Mouse (Mus musculus) brown adipose tissue, adult 24 weeks (tissue): ENCODE data around the gene Snap25. TPM values are rescaled to one million over a fixed set of nuclear protein-coding genes. Genes with fewer than 3 reads are reported as not detected.

Experiments used
- H3K27ac ChIP-seq: fragments of 200-500 bp; replicated peaks from 2 replicates; pipeline ENCODE4 v1.5.1; 2012; ENCODE audit warnings: low read depth, mild to moderate bottlenecking, low read length
- H3K4me1 ChIP-seq: fragments of 200-500 bp; 2 replicates; pipeline ENCODE4 v1.6.1; 2012; ENCODE audit warnings: low read length, mixed read lengths; ENCODE audit not compliant: control insufficient read depth, insufficient read depth, insufficient read length
- H3K4me3 ChIP-seq: fragments of 200-500 bp; 2 replicates; pipeline ENCODE4 v1.5.1; 2012; ENCODE audit warnings: low read depth, mild to moderate bottlenecking, low read length, moderate library complexity; ENCODE audit not compliant: insufficient read depth
- polyA plus RNA-seq: library from polyadenylated mRNA; stranded (reverse); fragments of >200 nt; gene quantifications from 2 replicates; pipeline ENCODE4 v1.2.4, GENCODE M21; 2012; ENCODE audit not compliant: missing spikeins, insufficient read depth, insufficient read length

Snap25 gene
- polyA plus RNA-seq = not detected in 2 replicates

DNA sequence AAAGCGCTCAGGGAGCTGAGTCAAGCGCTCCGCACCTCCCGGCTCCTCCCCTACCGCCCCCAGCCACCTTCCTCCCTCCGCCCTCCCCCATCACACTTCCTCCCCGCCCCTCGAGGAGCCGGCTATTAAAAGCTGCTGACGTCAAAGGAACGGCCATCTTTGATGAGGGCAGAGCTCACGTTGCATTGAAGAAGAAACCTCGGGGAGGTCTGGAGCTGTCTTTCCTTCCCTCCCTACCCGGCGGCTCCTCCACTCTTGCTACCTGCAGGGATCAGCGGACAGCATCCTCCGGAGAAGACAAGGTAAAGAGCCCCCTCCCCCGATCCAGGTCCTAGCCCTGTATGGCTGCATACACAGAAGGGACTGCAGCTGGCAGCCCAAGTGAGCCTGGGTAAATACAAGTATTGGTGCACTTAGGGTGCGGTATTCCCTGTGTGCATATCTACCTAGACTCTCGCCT is at the start of gene Snap25:
Gene Snap25, plus strand, starts transcription at position 155 of the 460 bp plus-strand sequence.
- Histone ChIP-seq H3K4me3 (no peak within 1 kb of the TSS), H3K4me1 (no peaks in the 10 kb centered on the region; the same call in 1 of the 2 replicates), H3K27ac (no peak within 1 kb of the TSS)

DNA sequence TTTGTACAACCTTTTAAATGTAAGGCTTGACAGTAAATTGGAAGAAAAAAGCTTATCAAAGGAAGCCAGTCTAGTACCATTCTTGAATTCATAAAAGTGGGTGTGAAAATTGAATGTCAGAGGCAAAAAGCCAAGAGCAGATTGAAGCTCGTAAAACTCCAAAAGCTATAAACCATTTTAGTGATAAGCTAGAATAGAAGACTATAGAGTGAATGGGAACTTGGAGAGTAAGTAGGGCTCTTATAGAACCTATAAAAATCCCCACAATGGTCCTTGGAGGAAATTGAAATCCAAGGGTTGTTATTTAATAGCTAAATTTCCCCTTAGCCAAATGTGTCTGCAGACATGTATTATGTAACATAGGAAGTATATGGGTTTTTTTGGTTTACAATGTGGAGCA is 46.3 kb upstream of the Snap25 start:
- Histone ChIP-seq H3K27ac (no peak overlapping the region), H3K4me3 (no peak overlapping the region), H3K4me1 (no peaks in the 10 kb centered on the region)

DNA sequence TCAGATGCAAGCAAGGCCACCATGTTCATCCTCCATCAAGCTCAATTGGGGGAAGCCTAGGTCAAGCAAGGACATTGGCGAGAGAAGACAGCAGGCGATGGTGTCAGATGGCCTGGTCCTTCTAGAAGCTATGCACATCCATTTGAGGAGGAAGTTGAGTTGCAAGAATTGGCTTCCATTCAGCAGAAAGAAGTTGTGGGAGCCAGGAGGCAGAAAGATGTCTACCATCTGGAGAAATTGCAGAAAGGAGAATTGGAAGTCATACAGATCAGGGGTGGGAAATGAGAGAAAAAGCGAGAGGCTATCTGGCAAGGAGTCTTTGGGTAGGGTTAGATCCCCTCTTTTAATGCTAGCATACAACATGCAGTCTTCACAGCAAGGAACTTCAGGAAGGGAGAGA is 44.1 kb upstream of the Snap25 start:
- Histone ChIP-seq H3K27ac (peak overlapping the region; percentile 81), H3K4me3 (no peak overlapping the region), H3K4me1 (no peaks in the 10 kb centered on the region)

DNA sequence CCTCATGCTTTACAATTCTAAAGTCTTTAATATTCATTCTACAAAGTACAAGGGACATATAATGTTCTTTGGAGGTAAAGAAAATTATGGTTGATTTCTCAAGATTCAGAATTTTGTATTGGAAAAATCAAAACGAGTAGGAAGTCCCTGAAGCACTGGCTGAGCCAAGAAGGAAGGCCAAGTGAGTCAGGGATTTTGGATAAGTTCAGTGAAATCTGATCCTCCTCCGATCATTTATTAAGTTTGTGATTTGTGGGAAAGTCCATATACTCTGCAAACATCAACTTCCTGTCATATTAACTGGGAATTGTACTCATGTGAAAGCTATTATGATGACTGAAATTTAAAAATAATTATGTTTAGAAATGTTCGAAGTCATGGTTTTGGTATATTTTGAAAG is 43.6 kb upstream of the Snap25 start:
- H3K27ac ChIP-seq = no peak overlapping the region
- no peaks in the 10 kb centered on the region for H3K4me1 ChIP-seq
- no peak overlapping the region for H3K4me3 ChIP-seq

DNA sequence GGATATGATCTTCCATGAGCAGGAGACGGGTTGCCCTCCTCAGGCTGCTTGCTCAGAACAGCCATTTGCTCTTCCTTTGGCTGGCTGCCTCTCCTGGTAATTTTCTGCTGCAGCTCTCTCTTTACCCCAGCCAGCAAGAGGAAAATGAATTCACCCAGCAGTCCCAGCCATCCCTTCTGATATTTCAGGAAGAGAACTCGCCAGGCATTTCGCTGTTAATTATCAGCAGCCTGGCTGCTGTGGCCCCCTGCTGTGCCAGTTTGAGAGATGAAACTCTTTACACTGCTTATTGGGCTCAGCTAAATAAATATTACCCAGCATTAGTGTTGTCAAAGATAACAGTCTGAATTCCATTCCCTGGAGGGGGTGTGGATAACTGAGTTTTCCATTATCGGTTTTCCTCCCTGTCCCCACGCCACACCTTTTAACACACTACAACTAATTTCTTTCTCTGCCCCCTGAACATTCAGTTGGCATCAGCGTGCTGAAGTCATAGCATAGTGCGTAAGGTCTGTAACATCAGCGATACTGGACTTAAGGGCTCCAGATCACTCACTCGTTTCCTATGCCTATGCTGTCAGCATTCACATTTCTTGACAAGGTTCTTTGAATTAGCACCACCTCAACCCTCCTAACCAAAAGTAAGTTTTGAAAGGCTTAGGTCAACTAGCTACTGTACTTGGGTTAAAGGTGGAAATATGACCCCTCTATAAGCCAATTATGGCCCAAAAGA is 42.5 kb upstream of the Snap25 start:
- H3K27ac ChIP-seq = peak overlapping the region; percentile 7; the same call in 1 of the 2 replicates
- H3K4me1 ChIP-seq = no peaks in the 10 kb centered on the region
- no peak overlapping the region for H3K4me3 ChIP-seq

DNA sequence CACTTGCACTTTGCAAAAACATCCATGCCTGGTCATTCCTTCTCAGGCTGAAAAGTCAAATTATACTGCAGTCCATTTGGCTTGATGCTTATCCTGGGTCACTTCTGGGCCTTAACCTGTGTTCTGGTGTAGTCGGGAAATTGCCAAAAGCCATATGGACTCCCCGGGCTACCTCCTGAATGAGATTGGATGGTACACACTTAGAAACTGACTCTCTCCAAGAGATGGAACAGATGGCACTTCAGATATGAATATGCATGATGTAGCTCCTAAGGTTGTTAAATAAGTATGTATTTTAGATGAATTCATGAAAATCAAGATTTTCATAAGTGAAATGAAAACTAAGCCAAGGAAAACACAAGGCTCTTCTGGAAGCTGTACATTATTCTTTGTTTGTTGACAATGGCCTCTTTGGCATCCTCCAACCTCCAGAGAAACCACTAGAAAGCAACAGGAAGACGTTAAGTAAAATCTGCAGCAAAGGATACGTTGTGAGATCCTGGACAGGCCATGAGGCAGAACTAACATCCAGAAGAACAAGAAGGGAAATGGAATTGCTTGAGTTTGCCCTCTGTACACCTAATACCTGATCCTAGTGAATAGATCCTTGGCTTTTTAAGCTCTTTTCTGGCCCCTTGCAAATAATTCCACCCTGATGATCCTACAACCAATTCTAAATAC is 39.0 kb upstream of the Snap25 start:
- no peaks in the 10 kb centered on the region for H3K4me1 ChIP-seq
- H3K4me3 ChIP-seq = no peak overlapping the region
- H3K27ac ChIP-seq = no peak overlapping the region

DNA sequence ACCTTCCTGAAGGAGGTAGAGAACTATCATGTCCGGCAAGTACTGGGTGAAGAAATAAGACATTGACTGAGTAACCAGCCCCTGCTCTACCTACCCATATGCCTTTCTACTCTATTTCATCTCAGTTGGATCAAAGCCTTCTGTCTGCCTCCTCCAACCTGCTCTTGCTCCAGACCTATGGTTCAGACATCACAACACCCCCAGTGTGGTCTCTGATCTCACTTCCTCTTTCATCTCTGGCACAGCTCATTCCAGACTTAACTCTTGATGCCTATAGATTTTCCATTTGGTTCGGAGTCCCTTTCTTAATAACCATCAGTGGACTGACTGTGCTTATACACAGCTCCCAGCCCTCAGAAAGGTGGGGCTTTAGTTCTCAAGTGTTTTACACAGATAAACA is 37.1 kb upstream of the Snap25 start:
- H3K27ac ChIP-seq = no peak overlapping the region
- H3K4me3 ChIP-seq = no peak overlapping the region
- no peaks in the 10 kb centered on the region for H3K4me1 ChIP-seq

DNA sequence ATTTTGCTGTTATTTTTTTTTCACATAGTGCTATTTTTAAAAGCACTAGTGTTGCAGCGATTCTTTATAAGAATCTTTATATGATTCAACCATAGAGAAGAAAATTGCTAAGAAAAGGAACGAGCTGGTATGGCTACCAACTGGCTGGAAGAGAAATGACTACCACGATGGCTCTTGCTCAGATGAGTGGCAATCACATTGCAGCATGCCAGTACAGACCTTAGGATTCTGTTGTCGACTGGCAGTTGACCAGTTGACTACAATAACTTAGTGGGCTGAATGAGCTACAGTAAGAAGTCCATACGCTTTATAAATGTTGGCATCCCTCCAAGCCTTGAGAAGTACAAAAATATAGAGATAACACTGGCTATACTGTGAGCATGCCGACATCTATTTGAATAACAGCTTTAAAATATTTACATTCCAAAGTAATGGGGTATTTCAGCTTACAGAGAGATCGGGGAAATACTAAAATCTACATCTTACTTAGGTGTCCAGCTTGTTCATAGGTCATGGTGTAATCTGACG is 36.3 kb upstream of the Snap25 start:
- no peak overlapping the region for H3K27ac ChIP-seq
- H3K4me3 ChIP-seq = no peak overlapping the region
- peaks cover 3% of the 10 kb centered on the region for H3K4me1 ChIP-seq

DNA sequence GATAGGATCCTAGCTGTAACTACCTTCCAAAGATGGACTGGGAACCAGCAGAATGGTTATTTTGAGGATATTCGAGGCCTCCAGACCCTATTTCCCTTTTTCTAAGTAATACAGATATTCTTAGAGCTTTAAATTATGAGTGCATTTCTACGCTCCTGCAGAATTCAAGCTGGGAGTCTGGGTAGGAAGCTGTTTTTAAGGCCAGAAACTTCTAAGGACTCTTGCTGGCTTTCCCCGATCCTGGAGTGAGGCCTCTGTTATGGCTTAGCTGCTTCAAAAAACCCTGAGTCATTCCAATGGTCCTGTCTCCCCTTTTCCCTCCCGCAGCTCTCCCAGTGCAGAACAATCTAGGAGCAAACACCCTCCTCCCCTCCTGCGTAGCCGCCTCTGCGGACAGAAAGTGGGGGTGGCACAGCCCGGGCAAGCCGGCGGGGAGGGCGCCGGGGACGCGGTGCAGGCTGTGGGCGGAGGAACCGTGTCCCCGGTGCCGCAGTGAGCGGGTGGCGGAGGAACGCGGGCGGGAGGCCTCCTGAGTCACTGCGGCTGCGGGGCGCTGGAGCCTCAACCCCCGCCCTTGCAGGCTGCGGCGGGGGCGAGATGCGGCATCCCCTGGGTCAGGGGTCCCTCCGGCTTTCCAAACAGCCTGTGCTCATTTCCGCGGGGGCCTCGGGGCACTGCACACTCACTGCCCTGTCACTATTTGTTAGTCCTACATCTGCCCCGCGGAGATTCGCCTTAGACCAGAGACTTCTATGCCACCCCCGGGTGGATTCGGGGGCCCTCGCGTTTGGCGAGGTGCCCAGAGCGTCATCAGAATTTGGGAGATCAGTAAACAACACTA is 34.7 kb upstream of the Snap25 start:
- H3K4me1 ChIP-seq = peaks cover 3% of the 10 kb centered on the region
- peak overlapping the region; percentile 93 for H3K27ac ChIP-seq
- peak overlapping the region; percentile 63 for H3K4me3 ChIP-seq

DNA sequence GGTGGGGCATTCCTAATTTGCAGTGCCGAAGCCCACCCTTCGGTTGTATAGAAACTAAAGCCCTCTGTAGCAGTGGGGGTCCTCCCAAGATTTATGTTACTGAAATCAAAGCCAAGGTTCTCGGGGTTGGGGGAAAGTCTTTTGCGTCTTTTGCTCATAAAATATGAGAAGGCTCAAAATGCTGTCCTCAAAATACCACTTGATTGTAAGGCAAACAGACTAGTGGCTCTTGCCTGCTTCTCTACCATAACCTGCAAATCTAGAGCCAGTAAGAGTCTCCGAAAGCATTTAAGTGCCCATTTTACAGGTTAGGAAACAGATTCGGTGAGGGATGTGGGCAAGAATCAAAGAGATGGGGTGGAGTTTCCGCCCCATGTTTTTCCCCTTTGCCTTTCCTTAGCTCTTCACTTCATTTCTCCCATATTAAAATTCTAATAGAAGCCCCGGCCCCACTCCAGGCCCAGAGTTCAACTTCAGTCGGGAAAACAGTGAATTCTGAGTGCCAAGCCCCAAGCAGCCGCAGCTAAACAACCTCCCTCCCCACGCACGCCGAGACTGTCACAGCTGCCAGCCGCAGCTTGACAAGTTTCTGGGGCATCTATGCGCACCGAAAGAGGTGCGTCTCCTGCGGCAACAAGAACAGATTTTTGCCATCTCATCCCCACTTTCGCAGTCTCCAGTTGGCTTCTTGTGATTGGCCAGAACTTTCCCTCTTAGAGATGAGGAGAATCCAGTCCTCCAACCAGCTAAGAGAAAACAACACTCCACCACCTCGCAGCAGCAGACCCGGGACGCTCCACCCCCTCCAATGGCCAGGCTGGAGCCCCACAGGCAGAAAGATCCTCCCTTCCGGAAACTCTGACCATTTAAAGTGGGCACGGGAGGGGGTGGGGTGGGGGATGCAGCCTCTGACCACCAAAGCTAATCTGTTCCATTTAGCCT is 33.7 kb upstream of the Snap25 start:
- peaks cover 3% of the 10 kb centered on the region for H3K4me1 ChIP-seq
- H3K4me3 ChIP-seq = peak overlapping the region; percentile 63
- H3K27ac ChIP-seq = peak overlapping the region; percentile 93

DNA sequence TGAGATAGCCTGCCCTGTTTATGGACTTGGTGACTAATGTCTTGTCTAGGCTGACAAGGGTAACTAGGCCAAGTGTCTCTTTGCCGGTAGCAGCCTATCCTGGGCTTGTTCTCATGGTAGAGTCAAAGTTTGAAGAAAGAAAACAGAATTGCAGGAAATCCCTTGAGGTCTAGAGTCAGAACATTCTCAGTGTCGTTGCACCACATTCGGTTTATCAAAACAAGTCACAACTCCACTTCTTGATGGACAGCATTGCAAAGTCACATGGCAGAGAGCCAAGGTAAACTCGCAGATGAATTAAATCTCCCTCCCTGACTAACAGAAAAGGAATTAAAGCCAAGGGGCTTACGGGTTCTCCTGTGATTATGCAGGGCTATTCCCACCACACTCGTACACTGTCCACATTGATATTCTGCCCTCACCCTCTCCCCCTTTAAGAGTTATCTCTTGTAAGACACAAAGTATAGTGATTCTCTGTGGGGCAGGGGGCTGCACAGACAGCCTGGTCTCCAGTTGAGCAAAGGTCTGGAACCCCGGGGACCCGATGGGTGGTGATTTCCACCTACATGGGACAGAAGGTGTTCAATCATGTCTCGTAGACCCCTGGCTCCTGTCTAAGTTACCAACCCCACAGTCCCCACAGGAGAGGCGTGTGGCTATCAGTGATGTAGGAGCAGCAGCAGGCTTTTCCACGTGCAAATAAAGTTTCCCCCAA is 30.9 kb upstream of the Snap25 start:
- peak overlapping the region; percentile 88 for H3K27ac ChIP-seq
- H3K4me3 ChIP-seq = no peak overlapping the region
- peaks cover 3% of the 10 kb centered on the region for H3K4me1 ChIP-seq

DNA sequence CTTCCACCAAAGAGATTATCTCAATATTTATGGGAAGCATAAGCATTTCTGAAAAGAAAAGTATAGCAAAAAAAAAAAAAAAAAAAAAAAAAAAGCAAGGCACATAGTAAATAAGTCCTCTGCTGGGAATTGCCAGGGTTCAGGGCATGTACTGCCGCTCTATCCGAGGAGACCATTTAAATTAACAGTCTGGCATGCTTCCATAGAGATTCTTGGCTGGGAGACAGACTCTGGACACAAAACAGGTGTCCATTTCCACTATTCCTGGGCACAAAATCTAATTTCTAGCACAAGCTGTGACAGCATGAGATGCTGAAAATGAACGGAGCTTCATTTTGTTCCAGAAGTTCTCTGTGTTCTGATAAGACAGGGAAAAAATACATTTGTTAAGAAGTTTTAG is 27.1 kb upstream of the Snap25 start:
- H3K4me1 ChIP-seq = peaks cover 3% of the 10 kb centered on the region
- no peak overlapping the region for H3K4me3 ChIP-seq
- no peak overlapping the region for H3K27ac ChIP-seq

DNA sequence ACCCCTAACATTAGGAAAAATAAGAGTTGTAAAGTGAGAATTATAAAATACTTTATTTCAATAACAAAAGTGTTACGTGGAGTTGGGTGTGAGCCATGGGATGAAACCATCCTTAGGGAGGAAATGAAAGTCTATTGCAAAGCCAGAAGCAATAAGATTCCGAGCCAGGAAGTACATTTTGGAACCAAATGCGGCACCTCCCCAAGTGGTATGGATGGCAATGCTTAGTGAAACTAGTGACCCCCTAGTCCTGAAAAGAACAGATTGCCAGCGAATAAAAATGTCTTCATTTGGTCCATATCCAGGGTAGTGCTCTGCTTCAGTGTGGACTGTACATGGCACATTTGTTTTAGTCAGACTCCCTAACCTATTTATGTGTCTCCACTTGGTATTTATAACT is 25.9 kb upstream of the Snap25 start:
- H3K4me1 ChIP-seq = no peaks in the 10 kb centered on the region
- H3K4me3 ChIP-seq = no peak overlapping the region
- no peak overlapping the region for H3K27ac ChIP-seq

DNA sequence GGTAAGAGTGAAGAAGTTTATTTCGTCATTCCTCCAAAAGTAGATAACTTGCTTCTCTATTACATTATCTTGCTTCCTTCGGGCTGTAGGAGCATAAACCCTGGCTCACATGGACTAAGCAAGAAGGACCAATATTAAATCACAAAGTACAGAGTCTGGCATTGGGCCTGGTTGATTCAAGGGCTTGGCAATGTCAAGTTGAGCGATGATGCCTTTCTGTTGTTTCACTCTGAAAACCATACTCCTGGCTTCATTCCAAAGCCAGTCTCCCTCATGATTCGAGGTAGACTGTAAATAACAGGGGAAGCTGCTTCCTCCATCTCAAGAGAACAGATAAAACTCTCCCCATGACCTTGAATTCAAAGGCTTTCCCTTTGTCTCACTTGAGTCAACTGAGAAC is 23.8 kb upstream of the Snap25 start:
- Histone ChIP-seq H3K4me1 (no peaks in the 10 kb centered on the region), H3K4me3 (no peak overlapping the region), H3K27ac (no peak overlapping the region)
